Mouse (Mus musculus) layer of hippocampus, adult 2 months (tissue): Measurements from ENCODE around the gene Wbp1l. TPM values are rescaled to one million over a fixed set of nuclear protein-coding genes. Genes with fewer than 3 reads are reported as not detected.
A peak's percentile ranks its signal among the peaks of the same experiment; 100 is the strongest.

ENCODE experiments used
- DNase-seq, 2 experiments: peaks; one replicate each; pipeline ENCODE4 v3.0.0; 2022; ENCODE audit warnings: low spot score in 2 of 2
- H3K27ac ChIP-seq: fragments of 200-600 bp; 2 replicates; pipeline ENCODE4 v1.8.1; 2022
- H3K4me3 ChIP-seq: fragments of 200-600 bp; 2 replicates; pipeline ENCODE4 v1.8.1; 2022; ENCODE audit warnings: mild to moderate bottlenecking
- CTCF ChIP-seq: fragments of 200-600 bp; conservative IDR thresholded peaks from 2 replicates; pipeline ENCODE4 v1.8.1; 2022; ENCODE audit warnings: antibody characterized with exemption, mild to moderate bottlenecking, moderate library complexity
- total RNA-seq, 2 experiments: library from RNA; stranded (reverse); gene quantifications; 2 replicates each; pipeline ENCODE4 v1.2.3; 2021

Gene Wbp1l
- total RNA-seq, 2 experiments from 2014 or later = 33.5 to 38.0 TPM

DNA sequence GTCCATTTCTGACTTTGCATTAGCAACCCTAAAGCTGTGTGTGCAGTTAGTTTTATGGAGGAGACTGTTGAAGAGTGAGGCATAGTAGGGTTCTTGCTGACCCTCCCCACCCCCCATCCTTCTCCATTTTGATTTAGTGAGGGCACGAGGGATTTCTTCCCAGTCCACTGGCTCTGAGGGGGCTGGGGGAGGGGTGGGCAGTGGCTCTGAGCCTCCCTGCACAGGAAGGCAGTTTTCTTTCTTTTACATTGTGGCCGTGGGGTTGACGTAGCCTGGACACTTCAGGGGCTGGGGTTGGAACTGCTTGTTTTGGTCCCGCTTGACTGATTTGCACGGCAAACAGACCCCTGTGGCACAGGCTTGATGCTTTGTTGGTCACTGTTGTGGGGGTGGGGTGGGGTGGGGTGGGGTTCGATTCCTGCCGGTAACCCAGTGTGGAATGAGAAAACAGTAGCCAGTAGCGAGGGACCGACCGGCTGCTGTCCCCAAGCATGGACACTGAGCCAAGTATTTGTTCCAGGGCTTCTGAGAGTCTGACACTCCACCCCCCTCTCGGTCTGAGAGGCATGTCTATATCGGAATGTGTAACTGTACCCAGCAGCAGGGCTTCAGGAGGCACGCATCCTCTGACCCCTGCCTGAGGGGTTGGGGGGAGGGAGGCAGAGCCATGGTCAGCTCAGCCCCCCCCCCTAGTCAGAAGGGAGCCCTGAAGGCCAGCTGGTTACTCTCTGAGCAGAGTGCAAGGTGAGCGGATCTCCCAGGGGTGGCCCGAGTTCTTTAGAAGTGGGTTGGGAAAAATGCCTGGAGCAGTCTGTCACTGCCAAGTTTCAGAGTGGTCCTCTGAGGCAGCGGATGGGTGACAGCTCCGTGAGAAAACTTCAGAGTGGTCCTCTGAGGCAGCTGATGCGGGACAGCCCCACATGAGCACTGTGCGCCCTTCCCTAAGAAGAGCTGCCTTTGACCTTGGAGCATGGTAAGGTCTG, 25.2 kb downstream of the Wbp1l start:
- TF ChIP-seq CTCF = no peak
- peak overlapping the region; percentile 70 for H3K27ac ChIP-seq
- H3K4me3 ChIP-seq = peak overlapping the region; percentile 10
- no peak for DNase-seq

DNA sequence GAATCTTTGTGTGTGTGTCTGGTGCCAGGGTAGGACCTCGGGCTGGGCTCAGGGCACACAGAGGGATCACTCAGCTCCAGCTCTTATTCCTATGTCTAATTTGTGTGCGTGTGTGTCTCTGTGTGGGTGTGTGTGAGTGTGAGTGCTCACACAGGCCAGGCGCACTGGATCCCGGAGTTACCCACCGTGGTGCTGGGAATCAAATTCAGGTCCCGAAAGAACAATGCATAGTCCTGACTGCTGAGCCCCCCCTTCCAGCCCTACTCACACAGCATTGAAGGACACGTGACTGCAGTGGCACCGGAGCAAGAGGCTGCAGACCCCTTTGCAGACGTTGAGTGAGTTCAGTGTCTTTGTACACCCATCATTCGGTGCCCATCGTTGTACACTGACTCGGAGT, 26.1 kb downstream of the Wbp1l start:
- DNase-seq = no peak
- no peak for TF ChIP-seq CTCF
- no peak overlapping the region; the same call in 1 of the 2 replicates for H3K27ac ChIP-seq
- no peak overlapping the region for H3K4me3 ChIP-seq

DNA sequence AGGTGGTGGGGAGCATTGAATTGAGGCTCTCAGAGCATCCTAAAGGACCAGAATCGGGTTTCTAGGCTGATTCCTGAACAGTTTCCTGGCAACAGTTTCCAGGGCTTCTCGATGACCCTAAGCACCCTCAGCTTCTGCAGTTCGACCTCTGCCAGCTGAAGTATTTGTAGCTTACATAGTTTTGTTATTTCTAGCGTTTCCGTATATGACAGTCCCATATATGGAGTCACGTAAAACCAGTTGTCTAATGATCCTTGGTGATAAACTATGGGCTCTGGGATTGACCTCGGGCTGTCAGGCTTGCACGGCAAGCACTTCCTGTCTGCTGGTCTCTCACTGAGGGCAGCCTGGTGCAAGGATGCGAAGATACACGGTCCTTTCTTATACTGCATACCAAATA, 26.6 kb downstream of the Wbp1l start:
- TF ChIP-seq CTCF = no peak
- H3K27ac ChIP-seq = no peak overlapping the region
- no peak overlapping the region for H3K4me3 ChIP-seq
- DNase-seq = no peak

DNA sequence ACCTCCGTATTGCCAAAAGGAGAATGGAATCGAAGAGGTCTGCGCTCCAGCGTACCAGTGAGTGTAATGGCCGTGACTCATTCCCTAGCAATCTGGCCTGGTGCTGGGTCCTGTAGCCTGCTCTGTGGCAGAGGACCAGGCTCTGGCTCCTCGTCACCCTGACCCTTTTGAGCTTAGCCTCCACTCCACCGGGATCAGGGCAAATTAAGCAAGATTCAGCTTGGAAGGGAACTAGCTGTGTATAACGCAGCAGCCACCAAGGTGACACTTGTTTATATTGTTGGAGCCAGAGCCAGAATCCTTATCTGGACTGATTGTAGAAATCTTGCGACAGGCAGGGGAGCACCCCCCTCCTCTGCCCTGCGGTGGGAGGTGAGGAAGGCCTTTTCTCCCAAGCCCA, 29.5 kb downstream of the Wbp1l start:
- TF ChIP-seq CTCF = no peak
- DNase-seq = no peak

DNA sequence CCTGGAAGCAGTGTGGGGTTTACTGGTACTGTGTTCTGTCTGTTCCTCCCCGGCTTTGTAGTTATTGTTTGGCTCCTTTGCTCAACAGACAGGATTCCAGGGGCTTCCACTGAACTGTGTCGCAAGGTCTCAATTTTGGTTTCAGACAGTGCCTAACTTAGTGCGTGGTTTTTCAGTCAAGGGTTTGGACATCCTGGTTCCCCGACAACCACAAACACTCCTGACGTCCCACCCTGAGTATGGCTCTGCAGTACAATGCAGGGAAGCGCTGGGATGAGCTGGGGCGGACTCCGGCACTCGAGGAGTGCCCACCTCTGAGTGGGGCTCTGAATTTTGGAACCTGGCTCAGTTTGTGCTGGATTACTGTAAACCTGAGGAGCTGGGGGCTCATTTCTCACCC, 30.9 kb downstream of the Wbp1l start:
- Histone ChIP-seq H3K4me3 (no peak overlapping the region), H3K27ac (no peak overlapping the region)
- no peak for TF ChIP-seq CTCF
- no peak for DNase-seq

More for the DNA sequence above, 29.5 kb downstream of the Wbp1l start:
- H3K4me3 ChIP-seq = no peak overlapping the region
- no peak overlapping the region for H3K27ac ChIP-seq

DNA sequence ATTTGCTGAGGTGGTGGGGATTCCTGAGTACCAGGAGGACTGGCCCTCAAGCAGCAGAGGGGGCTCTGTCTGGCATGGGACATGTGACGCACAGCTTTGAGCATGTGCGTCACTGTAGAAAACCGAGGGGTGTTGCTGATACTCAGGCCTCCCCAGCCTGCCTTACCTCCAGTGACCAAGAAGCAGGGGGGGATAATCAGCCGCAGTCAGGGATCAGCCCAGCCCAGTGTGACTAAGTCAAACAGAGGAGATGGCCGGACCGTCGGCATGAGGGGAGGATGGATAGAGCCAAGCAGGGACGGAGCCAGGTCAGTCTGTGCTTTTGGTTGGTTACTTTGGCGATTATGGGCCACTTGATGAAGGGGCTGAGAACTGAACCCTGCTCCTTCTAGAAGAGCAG, 32.8 kb downstream of the Wbp1l start:
- no peak for TF ChIP-seq CTCF
- H3K4me3 ChIP-seq = no peak overlapping the region
- DNase-seq = no peak
- H3K27ac ChIP-seq = no peak overlapping the region

DNA sequence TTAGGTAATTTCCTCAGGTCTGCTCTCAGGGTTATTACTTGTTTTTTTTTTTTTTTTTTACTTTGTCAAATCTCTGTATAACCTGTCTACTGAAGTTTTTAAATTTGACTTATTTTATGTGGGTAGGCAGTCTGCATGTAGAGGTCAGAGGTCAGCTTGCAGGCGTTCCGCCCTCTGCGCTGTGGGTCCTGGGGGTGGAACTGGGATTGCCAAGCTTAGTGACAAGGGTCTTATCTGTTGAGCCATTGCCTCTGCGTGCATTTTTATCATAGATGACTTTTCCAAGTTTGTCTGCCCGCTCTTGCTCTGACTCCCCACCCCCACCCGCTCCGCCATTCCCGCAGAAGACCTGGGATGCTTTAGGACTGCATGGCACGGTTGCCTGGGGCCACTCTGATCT, 36.9 kb downstream of the Wbp1l start:
- no peak for TF ChIP-seq CTCF
- no peak for DNase-seq
- H3K27ac ChIP-seq = no peak overlapping the region
- H3K4me3 ChIP-seq = no peak overlapping the region

DNA sequence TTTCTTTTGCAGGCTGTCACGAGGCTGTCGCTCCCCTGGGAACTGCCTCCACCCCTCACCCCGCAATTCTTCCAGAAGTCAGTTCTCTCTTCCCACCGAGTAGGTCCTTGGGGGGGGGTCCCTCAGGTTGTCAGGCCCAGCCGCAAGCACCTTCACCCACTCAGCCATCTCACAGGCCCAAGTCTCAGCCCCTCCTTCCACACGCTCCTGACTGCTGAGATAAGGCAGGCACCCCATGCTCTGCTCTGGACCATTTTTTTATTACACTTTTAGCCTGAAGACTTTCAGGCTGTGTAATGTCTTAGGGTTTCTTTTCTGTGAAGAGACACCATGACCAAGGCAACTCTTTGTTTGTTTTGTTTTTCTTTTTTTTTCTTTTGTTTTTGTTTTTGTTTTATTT, 38.7 kb downstream of the Wbp1l start:
- no peak overlapping the region for H3K4me3 ChIP-seq
- no peak overlapping the region for H3K27ac ChIP-seq
- TF ChIP-seq CTCF = no peak
- no peak for DNase-seq

DNA sequence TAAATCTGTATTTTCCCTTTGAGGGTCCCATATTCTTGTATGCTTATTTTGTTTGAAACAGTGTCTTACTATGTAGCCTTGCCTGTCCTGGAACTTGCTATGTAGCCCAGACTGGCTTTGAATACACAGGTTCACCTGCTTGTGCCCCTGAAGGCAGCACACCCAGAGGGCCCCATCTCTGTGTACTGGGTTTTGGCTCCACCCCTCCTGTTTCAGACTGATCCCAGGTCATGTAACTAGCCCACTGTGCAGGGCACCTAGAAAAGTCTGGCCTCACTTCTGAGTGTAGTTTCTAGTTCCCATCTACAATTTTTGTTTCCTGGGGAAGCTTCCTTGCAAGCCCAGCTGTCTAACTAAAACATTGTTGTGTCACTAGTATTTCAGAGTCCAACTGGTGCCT, 40.2 kb downstream of the Wbp1l start:
- Histone ChIP-seq H3K27ac (peak overlapping the region; percentile 3; the same call in 1 of the 2 replicates), H3K4me3 (no peak overlapping the region)
- TF ChIP-seq CTCF = no peak
- no peak for DNase-seq

DNA sequence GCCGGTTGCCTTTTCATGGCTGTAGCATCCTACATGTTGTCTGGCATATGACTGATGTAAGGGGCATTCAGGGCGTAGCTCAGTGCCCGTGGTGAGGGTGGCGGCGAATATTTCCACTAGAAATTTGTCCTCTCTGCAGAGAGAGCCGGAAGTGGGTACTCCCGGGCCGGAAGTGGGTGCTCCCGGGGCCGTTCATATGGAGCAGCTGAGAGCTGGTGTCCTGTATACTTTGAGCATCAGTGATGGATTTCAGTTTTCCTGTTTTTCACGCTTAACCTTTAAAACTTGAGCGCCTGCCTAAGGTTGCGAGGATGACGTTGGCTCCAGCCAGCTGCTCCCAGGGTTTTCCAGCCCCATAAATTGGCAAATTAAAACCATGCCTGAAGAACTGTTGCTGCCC, 40.6 kb downstream of the Wbp1l start:
- TF ChIP-seq CTCF = no peak
- Histone ChIP-seq H3K27ac (peak overlapping the region; percentile 3; the same call in 1 of the 2 replicates), H3K4me3 (no peak overlapping the region)
- no peak for DNase-seq

DNA sequence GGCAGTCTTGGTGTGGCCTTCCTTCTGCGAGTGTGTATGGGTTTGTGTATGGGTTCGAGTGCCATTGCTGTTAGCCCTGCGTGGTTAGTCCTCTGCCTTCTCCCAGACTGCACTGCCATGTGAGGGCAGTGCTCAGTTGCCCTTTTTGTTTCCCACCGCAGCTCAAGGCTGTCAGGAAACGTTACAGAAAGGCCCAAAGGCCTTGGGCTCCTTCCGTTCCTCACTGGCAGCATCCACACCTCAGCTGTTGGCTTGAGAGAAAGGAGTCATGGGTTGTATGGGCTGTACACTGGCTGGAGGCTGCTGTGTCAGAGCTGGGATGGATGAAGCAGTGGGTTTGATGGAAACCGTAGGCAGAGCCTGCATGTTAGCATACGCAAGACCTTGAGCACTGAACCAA, 41.9 kb downstream of the Wbp1l start:
- TF ChIP-seq CTCF = no peak
- DNase-seq = no peak
- Histone ChIP-seq H3K27ac (peak overlapping the region; percentile 84), H3K4me3 (no peak overlapping the region)

DNA sequence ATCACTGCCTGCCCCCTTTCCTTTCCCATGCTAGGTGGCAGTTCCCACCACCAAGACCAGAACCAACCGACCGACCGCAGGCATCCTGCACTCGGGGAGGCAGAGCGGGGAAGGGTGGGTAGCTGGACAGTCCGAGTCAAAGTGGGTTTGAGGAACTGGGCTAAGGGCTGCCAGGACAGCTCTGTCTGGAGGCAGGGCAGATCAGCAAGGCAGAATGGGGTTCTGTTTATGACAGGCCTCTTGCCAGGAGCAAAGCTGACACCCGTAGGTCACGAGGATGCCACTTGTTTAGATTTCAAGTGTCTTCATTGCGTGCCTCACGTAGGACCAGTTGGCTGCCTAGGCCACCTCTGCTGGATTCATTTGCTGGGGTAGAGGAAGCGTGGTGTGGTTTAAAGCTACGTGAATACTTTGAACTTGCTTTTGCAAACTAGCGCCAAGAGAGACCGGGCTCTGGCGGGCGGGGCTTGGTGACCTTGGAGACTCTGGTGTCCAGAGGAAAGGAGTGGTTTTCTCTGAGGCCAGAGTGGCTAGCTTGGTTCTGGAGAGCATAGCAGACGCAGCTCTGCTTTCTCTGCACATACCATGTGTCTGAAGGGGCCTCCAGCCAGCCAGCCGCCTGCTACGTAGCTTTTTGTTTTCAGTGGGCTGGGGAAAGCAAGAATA, 42.7 kb downstream of the Wbp1l start:
- no peak for TF ChIP-seq CTCF
- no peak for DNase-seq
- H3K27ac ChIP-seq = peak overlapping the region; percentile 84
- H3K4me3 ChIP-seq = 0 out of 2 replicates have a peak overlapping the region, but pooled peaks have one; percentile 2

DNA sequence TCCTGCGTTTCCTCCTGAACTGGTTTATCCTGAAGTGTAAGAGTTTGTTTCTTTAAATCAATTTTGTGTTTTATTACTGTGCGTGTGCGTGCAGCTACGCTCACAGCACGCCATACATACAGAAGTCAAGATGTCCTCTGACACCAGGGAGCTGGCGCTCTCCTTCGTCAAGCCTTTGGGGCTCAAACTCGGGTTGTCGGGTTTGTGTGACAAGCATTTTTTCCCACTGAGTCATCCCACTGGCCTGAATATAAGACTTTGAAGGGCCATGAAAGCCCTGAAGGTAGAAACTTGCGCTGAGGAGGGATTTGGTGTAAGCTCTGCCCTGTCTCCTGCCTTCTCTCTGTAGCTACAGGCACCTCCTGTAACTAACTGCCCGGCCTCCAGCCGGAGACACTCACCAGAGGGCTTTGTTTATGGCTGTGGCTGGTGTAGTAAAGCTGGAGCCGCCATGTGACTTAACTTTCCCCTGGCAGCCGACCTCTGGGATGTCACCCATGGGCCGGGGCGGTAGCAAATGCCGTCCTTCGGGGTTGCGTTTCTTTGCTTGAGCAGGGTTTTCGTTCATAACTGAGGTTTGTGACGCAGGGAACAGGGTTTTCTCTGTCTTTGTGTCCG, 43.4 kb downstream of the Wbp1l start:
- TF ChIP-seq CTCF = no peak
- Histone ChIP-seq H3K4me3 (no peak overlapping the region), H3K27ac (peak overlapping the region; percentile 84)
- no peak for DNase-seq
